Mouse (Mus musculus) right cerebral cortex, postnatal 14 days (tissue): ENCODE results near the gene H13.

Experiments
- DNase-seq: peaks from one replicate; pipeline ENCODE4 v3.0.0; 2022

H13 gene

DNA sequence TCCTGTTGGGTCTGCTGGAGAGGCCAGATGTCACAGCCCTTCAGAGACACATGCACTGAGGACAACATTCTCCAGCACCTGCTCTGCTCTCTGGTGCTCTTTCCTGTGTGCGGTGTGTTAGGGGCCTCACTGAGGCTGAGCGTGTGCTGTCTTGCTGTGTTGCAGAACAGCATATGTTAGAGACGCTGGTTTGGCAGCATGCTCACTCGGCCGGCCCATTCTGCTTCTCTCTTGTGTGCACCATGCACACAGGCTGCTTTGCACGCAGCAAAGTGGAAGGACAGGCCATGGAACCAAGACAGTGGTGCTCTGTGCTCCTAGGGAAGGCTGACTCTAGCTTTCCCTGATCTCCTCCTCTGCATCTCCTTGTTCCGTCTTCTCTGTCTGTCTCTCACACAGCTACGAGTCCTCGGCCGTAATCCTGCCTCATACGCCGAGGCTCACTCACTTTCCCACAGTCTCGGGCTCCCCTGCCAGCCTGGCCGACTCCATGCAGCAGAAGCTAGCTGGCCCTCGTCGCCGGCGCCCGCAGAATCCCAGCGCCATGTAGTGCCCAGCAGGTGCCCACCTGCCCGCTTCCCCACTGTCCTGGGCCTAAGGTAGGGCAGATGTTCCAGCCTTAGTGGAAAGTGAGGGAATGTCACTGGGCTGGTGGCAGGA, 34.5 kb downstream of the H13 start:
- DNase-seq, result no peak

DNA sequence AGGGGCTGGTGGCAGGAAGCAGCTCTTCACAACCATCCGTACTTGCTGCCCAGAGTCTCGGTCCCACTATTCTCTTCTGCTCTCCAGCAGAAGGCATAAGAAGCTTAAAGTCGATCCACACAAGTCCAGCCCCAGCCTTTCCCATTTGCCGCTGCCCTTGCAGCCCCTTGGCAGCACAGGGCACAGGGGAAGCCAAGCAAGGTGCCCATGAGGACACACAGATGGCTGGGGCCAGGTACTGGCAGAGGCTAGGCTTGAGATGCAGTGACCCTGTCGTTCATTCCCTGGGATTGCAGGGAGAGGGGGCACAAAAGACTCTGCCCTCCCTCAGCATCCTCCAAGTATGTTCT, 35.0 kb downstream of the H13 start:
- no peak for DNase-seq

GRCm38 (mm10) chr2:152704811-152705370, 35.6 kb downstream of the H13 start:
- no peak for DNase-seq

DNA sequence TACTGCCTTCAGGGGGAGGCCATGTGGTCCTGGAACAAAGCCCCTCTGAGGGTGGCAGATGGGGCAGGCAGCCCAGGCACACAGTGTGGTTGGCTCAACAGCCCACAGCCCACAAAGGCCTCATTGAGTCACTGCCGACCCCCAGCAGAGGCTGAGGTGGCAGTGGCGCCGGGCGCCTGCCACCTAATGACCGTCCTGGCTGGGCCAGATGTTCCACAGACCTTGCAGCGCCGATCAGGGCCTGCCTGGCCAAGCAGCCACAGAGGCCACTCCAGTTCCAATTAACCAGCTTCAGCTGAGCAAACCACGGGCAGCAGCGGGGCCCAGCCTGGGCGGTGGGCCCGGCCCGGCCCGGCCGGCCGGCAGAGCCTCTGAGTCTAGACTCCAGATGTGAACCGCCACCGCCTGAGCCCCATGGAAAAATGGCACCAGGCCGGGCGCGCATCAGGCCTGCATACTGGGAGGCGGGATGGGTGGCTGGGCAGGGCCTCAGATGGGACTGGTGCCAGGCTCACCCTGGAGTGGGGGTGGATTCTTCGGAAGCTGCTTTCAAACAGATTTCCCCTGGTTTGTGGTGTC, 36.8 kb downstream of the H13 start:
- DNase-seq, result peak; percentile 63

GRCm38 (mm10) chr2:152707186-152707585, 37.9 kb downstream of the H13 start:
- no peak for DNase-seq

DNA sequence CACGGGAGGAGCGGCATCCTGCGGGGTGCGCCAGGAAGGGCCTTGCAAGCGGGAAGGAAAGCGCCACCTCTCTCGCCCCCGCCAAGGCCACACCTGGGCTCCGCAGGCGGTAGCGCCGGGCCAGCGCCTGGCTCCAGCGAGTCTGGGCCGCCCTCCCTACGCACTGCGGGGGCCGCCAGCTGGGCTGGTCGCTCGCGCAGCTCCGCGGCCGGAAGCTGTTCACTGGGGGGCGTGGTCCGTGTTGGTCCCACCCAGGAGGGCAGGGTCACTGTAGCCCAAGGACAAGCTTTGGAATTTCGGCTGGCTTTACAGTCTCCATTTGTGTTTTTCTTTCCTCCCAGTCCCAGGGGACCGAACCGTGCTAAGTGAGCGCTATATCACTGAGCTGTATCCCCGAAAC, 38.4 kb downstream of the H13 start:
- DNase-seq, result peak; percentile 75

DNA sequence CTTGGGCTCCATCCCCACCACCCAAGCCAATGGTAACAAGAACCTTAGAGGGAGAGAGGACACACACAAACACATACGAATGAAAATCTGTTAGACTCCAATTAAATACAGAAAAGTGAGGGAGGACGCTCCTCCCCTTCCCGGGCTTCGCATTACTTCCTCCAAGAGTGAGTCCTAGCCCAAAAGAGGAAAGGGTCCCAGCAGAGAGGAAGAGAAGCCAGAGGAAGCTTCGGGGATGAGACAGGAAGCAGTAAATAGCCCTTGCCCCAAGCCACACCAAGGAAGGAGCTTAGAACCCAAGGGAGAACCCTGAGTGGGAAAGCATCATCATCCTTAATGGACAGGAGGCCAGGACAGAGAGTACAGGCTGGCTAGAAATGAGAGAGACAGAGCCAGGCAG, 39.8 kb downstream of the H13 start:
- DNase-seq, result no peak

- DNase-seq, result no peak
Observed at GRCm38 (mm10) chr2:152716241-152716772, 47.0 kb downstream of the H13 start.

- no peak for DNase-seq
Observed at GRCm38 (mm10) chr2:152717652-152718051, 48.4 kb downstream of the H13 start.

GRCm38 (mm10) chr2:152718076-152718475, 48.8 kb downstream of the H13 start:
- DNase-seq, result no peak

DNA sequence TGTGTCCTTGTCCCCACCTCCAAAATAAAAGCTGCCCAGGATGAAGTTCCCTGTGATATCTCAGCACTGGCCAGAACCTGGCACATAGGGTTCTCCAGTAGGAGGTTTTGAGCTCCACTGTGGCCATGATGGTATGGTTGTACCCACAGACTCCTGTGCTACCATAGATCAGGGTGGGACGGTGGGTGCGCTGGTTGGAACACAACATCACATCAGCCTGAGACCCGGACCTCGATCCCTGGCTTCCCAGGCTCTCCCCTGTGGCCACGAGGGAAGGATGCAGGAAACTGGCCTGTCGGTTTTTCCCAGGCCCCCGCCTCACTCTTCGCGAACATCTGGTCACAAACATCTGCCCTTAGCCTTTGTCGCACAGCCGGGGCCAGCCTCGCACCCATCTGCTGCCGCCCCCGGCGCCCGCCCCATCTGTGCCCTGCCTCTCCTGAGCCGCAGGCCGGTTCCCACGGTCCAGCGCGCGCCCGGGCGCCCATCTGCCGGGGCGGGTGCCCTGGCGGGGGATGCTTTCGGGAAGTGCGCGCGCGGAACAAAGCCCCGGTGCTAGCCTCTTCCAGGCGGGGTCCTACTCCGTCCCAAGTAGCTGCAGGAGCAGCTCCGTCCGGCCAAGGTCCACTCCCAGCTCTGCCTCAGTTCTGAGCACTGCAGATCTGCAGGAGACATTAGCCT, 54.5 kb downstream of the H13 start:
- peak; percentile 37 for DNase-seq

DNA sequence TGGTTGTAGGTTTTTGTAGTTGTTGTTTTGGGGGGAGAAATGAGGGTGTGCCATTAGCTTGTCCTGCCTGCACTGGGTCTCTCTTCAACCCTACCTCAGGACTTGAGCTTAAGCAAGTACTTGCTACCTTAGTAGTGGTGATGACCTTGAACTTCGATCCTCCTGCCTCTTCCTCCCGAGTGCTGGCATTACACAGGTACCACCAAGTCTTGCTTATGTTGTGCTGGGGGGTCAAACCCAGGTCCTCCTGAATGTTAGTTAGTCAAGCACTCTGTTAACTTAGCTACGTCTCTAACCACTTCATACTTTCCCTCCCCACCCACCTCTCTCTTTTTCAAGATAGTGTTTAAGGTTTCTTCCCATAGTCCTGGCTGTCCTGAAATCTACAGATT, 55.1 kb downstream of the H13 start:
- DNase-seq, result no peak

DNA sequence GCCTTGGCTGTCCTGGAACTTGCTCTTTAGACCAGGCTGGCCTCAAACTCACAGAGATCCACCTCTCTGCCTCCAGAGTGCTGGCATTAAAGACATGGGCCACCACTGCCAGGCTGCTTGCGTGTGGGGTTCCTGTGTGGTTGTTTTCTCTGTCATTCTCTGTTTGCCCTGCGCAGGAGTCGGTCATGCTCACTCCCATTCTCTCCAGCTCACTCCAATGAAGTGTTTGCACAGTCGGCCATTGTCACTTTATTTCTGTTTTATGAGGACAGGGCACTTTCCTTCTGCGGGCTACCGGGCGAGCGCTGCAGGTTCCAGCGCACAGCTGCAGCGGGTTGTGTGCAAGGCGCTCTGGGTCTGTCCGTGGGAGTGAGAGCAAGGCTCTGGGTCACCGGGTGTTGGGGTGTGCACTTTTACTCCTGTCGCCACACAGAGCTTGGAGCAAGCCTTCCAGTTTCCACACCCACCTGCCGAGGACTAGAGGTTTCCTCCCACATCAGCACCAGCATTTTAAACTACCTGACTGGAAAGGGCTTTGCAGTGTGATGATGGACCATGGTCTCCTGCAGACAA, 56.0 kb downstream of the H13 start:
- DNase-seq, result no peak

GRCm38 (mm10) chr2:152726213-152726612, 57.0 kb downstream of the H13 start:
- DNase-seq, result no peak

GRCm38 (mm10) chr2:152726751-152727335, 57.6 kb downstream of the H13 start:
- DNase-seq, result no peak

DNA sequence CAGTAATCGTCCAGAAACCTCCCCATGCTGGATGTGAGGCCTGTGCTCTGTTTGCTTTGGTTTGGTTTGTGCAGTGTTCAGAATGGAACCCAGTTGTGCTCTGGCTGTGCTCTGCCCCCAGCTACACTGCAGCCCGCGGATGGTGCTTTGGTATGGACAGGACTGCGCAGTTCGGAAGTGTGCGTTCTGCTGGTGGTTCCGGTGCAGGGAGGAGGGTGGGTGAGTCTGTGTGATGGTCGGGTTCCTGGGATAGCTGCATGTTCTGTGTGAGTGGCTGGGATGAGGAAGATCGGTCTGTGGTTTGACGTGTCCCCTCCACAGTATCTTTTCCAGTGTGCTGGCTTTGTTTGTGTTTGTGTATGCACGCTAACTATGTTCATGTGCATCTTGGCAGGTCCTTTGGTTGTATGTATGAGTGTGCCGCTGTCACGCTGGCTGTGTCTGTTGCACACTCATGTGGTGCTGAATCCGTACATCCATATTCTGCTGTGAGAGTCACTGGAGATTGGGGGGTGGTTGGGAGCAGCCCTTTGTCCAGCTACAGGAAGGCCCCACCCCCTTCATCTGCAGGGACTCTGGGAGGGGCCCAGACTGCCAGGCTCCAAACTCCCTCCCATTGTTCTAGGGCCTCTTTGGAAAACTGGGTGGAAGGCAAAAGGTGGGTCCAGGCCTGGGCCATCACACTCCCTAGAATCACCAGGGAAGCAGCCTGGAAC, 58.7 kb downstream of the H13 start:
- no peak for DNase-seq

DNA sequence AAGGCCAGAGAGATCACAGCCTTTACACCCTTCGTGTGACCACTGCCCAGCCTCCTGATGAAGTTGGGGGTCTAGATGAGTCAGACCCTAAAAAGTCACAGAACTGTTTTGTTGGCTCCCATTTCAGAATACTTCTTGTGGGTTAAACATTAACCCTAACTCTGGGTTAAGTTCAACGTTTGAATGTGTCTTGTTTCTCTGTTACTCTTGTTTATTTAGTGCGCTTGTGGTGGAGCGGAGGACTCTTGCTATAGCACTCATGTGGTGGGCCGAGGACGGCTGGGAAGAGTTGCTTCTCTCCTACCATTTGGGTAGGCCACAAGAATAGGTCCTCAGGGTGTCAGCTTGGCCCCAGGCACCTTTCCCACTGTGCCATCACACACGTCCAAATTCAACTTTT, 59.3 kb downstream of the H13 start:
- no peak for DNase-seq

GRCm38 (mm10) chr2:152729013-152729635, 59.9 kb downstream of the H13 start:
- no peak for DNase-seq

DNA sequence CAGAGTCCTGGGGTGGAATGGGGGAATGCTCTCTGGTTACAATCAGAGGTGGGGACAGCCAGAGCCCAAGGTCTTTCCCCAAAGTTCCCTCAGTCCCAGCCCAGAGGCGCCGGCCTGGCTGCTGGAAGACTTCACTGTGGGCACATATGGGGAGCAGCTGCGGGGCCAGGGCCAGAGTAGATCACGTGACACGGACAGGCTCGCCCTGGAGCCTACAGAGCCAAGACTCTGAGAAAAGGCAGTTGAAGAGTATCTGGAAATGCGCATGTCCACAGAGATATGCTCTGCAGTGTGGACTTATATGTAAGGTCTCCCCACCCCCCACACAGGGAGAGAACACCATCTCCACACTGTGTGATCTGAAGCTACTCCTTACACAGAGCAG, 60.4 kb downstream of the H13 start:
- no peak for DNase-seq

- DNase-seq, result no peak
Observed at GRCm38 (mm10) chr2:152733201-152733600, 63.9 kb downstream of the H13 start.

DNA sequence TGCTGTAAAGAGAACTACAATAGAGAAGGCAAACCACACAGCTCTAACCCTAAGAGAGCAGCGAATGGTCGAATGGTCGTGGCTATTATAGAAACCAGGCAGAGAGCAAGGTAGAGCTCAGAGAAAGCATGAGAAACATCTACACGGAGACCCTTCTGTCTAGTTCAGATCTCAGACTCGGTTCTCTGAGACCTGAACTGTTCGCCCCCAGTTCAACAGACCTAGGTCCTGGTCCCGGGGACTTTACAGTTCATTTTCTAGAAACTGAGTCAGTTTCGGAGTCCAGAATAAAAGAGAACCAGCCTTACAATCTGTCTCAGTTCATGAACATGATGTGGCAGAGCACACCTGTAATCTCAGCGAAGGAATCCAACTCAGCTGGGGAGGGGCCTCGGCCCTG, 65.2 kb downstream of the H13 start:
- DNase-seq, result no peak

GRCm38 (mm10) chr2:152734984-152735383, 65.7 kb downstream of the H13 start:
- DNase-seq, result peak; percentile 95
